Comparison of ENCODE assay signal across 14 mouse cellular contexts in the genomic region with DNA sequence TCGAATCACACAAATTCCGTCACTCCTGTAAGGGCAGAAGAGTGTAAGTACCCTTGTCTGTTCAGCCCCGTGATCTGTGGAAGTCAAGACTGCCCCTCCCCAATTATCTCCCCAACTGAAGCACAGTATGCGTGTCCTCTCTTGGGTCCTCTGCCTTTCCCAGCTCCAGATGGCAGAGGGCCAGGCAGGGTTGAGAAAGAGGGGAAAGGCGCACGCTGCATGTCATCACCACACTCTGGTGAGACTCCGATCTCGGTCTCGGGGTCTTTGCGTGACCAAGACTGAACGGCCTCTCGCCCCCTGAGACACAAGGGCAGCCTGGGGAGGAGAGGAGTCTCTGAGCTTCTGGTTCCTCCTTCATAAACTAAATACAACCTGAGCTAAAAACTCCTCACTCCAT.
"Had no signal": no experiment of that assay in that cellular context is flagged by ENCODE, and none has a peak within 500 bp of the region (broad histone marks: within the 10 kb centered on the region; RNA-seq: fewer than 3 reads in every experiment).

No protein-coding gene starts in this region.

- H3K4me3 ChIP-seq: limb, embryonic 12.5 days; liver, embryonic 13.5 days; myocyte; neural tube, embryonic 15.5 days had no signal

- ATAC-seq: intestine, embryonic 16.5 days; liver, postnatal 0 days had no signal

- H3K27me3 ChIP-seq: limb, embryonic 12.5 days; liver, embryonic 13.5 days; neural tube, embryonic 15.5 days had no signal

- H3K27ac ChIP-seq: limb, embryonic 12.5 days; liver, embryonic 13.5 days; macrophage; neural tube, embryonic 15.5 days had no signal

- H3K9me3 ChIP-seq: limb, embryonic 12.5 days; liver, embryonic 13.5 days; neural tube, embryonic 15.5 days had no signal

- DNase-seq: kidney, adult 8-10 months; liver; liver, embryonic 13.5 days; liver, postnatal 0 days; midbrain, embryonic 14.5 days; right cerebral cortex, adult 18-20 months; right cerebral cortex, postnatal 25 days; thymus, adult 18-20 months; thymus, postnatal 14 days had no signal

- H3K9ac ChIP-seq: limb, embryonic 12.5 days; liver, embryonic 13.5 days; liver, postnatal 0 days; neural tube, embryonic 15.5 days had no signal

- H3K4me2 ChIP-seq: limb, embryonic 12.5 days; liver, embryonic 13.5 days; neural tube, embryonic 15.5 days had no signal

- H3K36me3 ChIP-seq: liver, embryonic 13.5 days had no signal
